Mouse (Mus musculus) cerebellum, adult 2 months (tissue): ENCODE results near the gene Slc12a9. TPM values are rescaled to one million over a fixed set of nuclear protein-coding genes. Genes with fewer than 3 reads are reported as not detected.

Experiments used
- DNase-seq, 2 experiments: peaks; one replicate each; pipeline ENCODE4 v3.0.0; 2021
- H3K27ac ChIP-seq: fragments of 200-500 bp; 2 replicates; pipeline ENCODE4 v1.5.1; 2012; ENCODE audit warnings: low read length, control low read depth, inconsistent platforms; ENCODE audit not compliant: insufficient read depth
- H3K27me3 ChIP-seq: fragments of 200-500 bp; 2 replicates; pipeline ENCODE4 v1.6.1; 2012; ENCODE audit warnings: inconsistent platforms, mild to moderate bottlenecking, low read length, moderate library complexity; ENCODE audit not compliant: control insufficient read depth, insufficient read depth
- H3K4me1 ChIP-seq: fragments of 200-500 bp; 2 replicates; pipeline ENCODE4 v1.6.1; 2011; ENCODE audit warnings: low read length; ENCODE audit not compliant: control insufficient read depth, insufficient read depth
- H3K4me3 ChIP-seq: fragments of 200-500 bp; replicated peaks from 2 replicates; pipeline ENCODE3; 2011; ENCODE audit warnings: mild to moderate bottlenecking, low read depth, low read length, control low read depth; ENCODE audit not compliant: insufficient read depth
- CTCF ChIP-seq: fragments of 200-500 bp; IDR thresholded peaks from 2 replicates; pipeline ENCODE4 v1.5.1; 2011; ENCODE audit warnings: low read depth, mild to moderate bottlenecking, control low read depth, low read length, moderate library complexity, borderline replicate concordance; ENCODE audit not compliant: insufficient read depth
- POLR2A ChIP-seq: fragments of 200-500 bp; IDR thresholded peaks from 2 replicates; pipeline ENCODE4 v1.6.1; 2011; ENCODE audit warnings: low read length, control low read depth, borderline replicate concordance; ENCODE audit not compliant: insufficient read depth
- WGBS: fragments of 180-500 bp; shearing (Covaris S2); methylation state at CpG from one replicate; pipeline ENCODE4 v1.1.7; 2018; 5-methylcytosine and 5-hydroxymethylcytosine counted together
- polyA plus RNA-seq: library from polyadenylated mRNA; depleted of rRNA; stranded (reverse); fragments of >200 nt; gene quantifications from 2 replicates; pipeline ENCODE4 v1.2.3, GENCODE M21; 2012

The Slc12a9 gene
- polyA plus RNA-seq, 1 experiment = 31.0 TPM

- 36% methylated on average over 30 of the region's 30 CpGs for WGBS
- no peak for DNase-seq
- no peaks in the 10 kb centered on the region for H3K27me3 ChIP-seq
- TF ChIP-seq CTCF (no peak), POLR2A (no peak)
- no peak within 1 kb of the TSS for H3K27ac ChIP-seq
- H3K4me1 ChIP-seq = no peaks in the 10 kb centered on the region
- peak within 1 kb of the TSS; percentile 31 for H3K4me3 ChIP-seq
Observed at GRCm38 (mm10) chr5:137314193-137315083, 19.0 kb downstream of the Slc12a9 start, which contains the start of gene Trip6. Gene Trip6, minus strand, starts transcription at chr5:137314404.

- no peak for DNase-seq
- H3K4me3 ChIP-seq = peak overlapping the region; percentile 31
- no peaks in the 10 kb centered on the region for H3K27me3 ChIP-seq
- H3K4me1 ChIP-seq = no peaks in the 10 kb centered on the region
- TF ChIP-seq CTCF = no peak
- TF ChIP-seq POLR2A = no peak
- 12% methylated on average over 22 of the region's 22 CpGs for WGBS
- no peak overlapping the region for H3K27ac ChIP-seq
Observed at GRCm38 (mm10) chr5:137313466-137314192, 19.8 kb downstream of the Slc12a9 start.

GRCm38 (mm10) chr5:137308356-137308755, 25.0 kb downstream of the Slc12a9 start:
- Histone ChIP-seq H3K4me3 (no peak overlapping the region), H3K27me3 (no peaks in the 10 kb centered on the region), H3K4me1 (peaks cover 3% of the 10 kb centered on the region; the same call in 1 of the 2 replicates), H3K27ac (no peak overlapping the region; the same call in 1 of the 2 replicates)
- TF ChIP-seq CTCF (no peak), POLR2A (no peak)
- no peak for DNase-seq
- 97% methylated on average over 4 of the region's 4 CpGs for WGBS

- Histone ChIP-seq H3K4me1 (peaks cover 3% of the 10 kb centered on the region; the same call in 1 of the 2 replicates), H3K27ac (peak within 1 kb of the TSS; percentile 75), H3K27me3 (no peaks in the 10 kb centered on the region), H3K4me3 (peak within 1 kb of the TSS; percentile 95)
- 1% methylated on average over 71 of the region's 72 CpGs for WGBS
- DNase-seq = peak; percentile 90 to 93
- TF ChIP-seq POLR2A (peak; percentile 82; the same call in 1 of the 2 replicates), CTCF (no peak)
Observed at GRCm38 (mm10) chr5:137307071-137307912, 26.1 kb downstream of the Slc12a9 start, which contains the start of gene Srrt. Gene Srrt, minus strand, starts transcription at chr5:137307674.

- H3K4me3 ChIP-seq = peak overlapping the region; percentile 95
- no peaks in the 10 kb centered on the region for H3K27me3 ChIP-seq
- H3K27ac ChIP-seq = peak overlapping the region; percentile 74; the same call in 1 of the 2 replicates
- 7% methylated on average over 12 of the region's 12 CpGs for WGBS
- no peak for TF ChIP-seq POLR2A
- no peak for TF ChIP-seq CTCF
- DNase-seq = no peak
- H3K4me1 ChIP-seq = peaks cover 3% of the 10 kb centered on the region; the same call in 1 of the 2 replicates
Observed at GRCm38 (mm10) chr5:137306439-137307005, 26.9 kb downstream of the Slc12a9 start.

- Histone ChIP-seq H3K27me3 (no peaks in the 10 kb centered on the region), H3K4me1 (peaks cover 3% of the 10 kb centered on the region; the same call in 1 of the 2 replicates), H3K4me3 (no peak overlapping the region), H3K27ac (no peak overlapping the region)
- no peak for DNase-seq
- no peak for TF ChIP-seq CTCF
- no peak for TF ChIP-seq POLR2A
- 43% methylated on average over 3 of the region's 3 CpGs for WGBS
Observed at GRCm38 (mm10) chr5:137305822-137306221, 27.6 kb downstream of the Slc12a9 start.
